Mouse (Mus musculus) right cerebral cortex, postnatal 10 days (tissue): ENCODE results near the gene Nfkbiz.

Experiments
- DNase-seq, 2 experiments: peaks; one replicate each; pipeline ENCODE4 v3.0.0; 2021; ENCODE audit warnings: low spot score in 2 of 2

Gene Nfkbiz

DNA sequence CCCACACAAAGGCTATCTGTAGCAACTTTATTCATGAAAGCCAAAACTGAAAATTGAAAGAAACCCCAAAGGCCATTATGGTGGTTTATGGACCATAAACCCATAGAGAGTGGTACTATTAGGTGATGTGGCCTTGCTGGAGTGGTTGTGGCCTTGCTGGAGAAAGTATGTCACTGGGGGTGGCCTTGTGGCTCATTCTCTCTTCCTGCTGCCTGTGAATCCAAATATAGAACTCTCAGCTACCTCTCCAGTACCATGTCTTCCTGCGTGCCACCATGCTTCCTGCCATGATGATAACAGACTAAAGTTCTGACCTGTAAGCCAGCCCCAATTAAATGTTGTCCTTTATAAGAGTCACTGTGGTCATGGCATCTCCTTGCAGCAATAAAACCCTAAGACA lies 33.9 kb downstream of the Nfkbiz start:
- DNase-seq: no peak

DNA sequence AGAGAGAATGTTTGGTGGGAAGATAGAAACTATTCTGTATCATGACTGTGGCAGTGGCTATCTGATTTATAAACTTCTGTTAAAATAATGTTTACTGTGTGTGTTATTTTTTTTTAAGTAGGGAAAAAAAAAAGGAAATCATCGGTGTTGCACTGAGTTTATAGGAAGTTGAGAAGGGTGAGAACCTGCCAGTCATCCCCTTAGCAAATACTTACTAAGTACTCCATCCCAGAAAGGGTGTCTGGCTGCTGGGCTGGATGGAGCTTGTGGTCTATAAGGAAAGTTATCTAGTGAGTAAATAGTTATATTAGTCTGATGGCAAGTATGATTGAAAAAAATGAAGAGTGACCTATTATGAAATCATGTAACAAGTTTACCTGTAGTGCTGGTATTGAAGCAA lies 37.1 kb downstream of the Nfkbiz start:
- DNase-seq: no peak

DNA sequence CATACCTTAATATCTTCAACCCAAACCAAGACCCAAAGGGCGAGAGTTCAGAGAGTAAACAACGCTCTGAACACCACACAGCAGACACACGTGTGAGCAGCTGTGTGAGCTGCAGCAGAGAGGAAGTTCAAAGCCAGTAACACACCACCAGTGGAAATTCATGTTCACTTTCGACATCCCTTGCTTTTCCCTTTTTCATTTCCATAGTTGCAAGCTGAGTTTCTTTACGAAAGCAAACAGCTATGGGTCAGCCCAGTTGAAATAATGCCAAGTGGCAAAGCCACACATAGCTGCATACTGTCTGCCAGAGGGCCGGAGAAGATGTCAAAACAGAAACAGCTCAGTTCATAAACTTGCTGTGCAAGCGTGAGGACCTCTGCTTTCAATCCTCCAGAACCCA lies 39.9 kb downstream of the Nfkbiz start:
- no peak for DNase-seq

DNA sequence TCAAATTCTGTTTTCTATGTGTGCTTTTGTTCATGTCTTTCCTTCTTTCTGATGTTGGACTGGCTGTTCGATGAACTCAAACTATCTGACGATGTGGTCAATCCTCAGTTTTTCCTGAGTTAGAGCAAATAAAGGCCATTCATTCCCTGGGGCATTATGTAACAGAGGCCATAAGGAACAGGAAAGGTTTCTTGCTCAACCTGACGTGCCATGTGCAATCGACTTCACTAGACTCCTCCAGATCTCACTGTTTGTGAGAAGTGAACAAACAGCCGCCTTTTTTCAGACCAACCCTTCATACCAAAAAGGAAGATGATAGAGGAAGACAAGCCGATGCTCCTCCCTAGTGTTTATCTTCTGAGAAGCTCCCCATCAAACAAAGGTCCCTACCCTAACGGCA lies 48.4 kb downstream of the Nfkbiz start:
- DNase-seq: no peak

DNA sequence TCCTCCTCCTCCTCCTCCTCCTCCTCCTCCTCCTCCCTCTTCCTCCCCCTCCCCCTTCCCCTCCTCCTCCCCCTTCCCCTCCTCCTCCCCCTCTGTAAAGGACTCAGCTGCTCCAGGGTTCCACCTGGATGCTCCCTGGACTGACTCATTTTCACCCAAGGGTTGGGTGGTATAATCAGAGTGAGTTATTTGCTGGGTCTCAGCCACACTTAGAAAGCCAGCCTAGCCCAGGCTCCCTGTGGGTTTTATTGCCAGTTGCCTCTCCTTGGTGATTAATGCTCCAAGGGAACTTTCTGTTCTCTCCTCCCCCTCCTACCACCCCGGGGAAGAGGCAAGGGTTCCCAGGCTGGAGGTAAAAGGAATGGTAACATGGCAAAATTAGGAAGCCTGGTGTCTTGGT lies 49.4 kb downstream of the Nfkbiz start:
- no peak for DNase-seq

DNA sequence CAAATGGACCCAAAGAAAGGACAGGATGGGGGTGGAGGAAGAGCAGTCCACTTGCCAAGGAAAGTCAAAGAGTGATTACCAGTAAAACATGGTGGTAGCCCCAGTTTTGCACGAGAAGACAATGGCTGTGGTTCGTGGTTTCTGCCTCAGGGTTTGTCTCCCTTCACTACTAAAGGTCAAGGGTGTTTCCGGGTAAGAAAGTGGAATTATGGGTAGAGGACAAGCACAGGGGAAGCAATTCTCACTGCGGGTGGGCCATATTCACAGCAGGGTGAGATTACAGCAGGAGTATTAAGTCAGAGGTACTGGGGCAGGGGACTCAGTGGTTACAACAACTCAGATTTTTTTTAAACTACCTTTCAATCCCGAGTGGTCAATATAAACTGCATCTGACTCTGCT lies 50.0 kb downstream of the Nfkbiz start:
- DNase-seq: no peak

DNA sequence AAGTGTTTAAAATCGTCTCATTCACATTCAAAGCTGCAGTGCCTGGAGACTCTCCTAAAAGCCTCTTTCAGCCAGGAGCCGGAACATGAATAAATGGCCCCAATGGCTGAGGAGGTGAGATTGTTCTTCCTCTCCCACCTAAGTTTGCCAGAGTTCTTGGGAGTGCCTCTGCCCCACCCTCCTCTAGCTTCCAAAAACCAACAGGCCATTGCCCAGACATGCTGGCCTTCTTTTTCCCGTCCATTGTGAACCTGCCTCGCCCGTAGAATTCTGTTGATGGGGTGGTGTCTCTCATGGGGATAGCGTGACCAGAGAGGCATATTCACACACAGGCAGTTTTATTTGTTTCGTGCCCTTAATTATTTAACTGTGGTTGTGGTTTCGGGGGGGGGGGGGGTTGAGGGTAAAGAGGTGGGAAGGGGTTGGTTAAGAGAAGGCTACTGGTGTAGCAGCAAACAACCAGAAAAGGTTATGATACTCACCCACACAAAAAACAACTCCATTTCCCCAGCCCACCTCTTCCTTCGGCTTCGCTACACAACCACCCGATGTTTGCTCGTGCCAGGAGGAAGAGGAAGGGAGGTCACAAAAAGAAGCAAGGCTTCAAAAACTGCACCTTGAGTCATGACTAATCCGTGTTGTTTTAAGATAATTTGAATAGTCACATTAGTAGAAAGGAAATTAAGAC lies 51.2 kb downstream of the Nfkbiz start:
- DNase-seq: no peak

DNA sequence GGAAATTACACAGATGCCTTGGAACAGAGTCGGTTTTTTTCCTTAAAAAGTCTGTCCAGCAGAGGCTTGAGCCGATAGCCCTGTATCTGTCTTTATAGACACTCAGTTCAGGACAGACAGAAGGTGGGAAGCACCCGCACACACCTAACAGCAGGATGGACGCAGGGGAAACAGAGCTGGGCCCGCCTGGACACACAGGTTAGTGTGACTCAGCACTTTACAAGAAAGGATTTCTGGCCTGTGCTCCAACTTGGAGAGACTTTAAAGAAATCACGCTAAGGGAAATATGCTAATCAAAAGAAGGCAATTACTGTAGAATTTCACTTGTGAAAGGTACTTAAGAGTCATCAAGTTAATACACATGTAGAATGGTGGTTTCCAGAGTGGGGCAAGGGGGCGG lies 54.3 kb downstream of the Nfkbiz start:
- DNase-seq: no peak

DNA sequence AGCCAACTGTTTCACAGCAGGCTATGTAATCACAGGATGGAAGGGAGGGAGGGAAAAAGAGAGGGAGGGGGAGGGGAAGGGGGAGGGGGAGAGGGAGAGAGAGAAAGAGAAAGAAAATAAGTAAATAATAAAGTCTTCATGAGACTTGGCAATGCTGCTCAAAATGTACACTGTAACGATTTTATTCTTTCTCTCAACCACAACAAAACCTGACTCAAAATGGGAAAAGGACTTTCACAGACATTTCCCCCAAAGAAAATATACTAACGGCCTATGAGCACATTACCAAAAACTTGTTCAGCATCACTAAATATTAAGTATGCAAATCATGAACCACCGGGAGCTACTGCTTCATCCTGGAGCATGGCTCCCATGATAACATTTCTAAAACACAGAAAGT lies 54.8 kb downstream of the Nfkbiz start:
- no peak for DNase-seq

DNA sequence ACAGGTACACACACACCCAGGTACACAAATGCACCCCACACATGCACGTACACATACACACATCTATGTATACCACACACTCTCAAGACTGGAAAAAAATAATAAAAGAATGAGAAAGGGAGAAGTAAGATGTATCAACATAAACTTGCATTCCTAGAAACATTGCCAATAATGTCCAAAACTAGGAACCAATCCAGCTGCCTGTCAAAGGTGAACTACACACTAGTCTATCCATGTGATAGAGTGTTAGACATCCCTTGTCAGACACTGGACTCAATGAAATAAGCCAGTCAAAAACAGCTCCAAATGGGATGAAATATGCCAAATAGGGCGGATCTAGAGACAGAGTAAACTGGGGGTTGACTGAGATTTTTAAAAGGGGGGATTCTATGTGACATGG lies 55.8 kb downstream of the Nfkbiz start:
- no peak for DNase-seq

DNA sequence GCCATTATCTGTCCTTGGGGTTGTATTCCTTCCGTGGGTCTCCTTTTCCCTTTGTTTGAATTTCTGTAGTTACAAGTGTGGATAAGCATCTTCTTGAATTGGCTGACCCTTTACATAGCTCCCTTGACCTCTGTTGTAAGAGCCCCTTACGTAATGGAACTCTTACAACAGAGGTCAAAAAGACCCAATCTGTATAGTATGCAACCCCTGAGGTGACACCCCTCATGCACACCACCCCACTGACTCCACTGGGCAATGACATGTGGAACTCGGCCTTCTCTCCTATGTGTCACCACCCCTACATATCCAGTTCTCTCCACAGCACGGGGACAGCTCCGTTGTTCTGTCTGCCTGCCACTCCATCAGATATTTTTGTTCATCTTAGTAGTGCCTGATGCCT lies 56.9 kb downstream of the Nfkbiz start:
- DNase-seq: no peak

DNA sequence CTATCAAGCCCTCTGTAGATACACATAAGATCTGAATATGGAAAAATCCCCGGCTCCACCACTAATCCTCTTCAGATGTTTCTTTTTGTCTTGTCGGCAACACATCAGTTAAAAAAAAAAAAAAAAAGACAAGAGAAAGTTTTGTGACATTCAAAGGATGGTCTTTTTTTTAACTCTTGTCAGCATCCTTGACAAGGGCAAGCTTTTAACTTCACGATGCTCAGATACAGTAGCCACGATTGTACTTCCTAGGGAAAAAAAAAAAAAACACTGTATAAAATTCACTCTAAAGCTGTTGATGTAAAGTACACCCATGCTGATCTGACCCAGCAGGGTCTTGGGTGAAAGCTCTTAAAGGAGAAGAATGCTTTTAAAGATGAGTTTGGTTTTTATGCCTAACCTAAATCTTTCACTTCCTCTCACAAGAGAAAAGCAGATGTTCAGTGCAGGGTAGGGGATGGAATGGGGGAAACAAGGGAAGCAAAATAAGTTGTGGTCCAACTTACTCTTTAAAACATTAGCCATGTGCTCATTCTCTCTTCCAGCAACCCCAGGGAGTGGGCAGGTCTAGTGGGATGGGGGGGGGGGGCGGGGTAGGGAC lies 57.6 kb downstream of the Nfkbiz start:
- no peak for DNase-seq

DNA sequence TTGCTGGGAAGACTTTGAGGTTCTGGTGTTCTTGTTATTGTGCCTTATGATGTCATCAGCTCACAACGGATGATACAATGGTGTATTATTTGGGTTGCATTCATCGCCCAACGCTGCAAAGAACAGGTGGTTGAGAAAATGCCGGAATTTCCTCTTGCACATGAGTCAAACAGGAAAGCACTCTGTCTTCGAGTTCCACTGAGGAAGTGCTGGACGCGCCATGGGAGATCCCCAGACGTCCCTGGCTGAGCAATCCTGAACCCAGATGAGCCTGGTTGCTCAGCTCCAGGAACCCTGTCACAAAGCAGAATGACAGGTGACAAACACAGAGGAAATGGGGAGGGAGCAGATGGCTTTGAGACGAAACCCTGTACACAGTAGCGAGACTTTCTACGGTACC lies 62.4 kb downstream of the Nfkbiz start:
- DNase-seq: no peak

DNA sequence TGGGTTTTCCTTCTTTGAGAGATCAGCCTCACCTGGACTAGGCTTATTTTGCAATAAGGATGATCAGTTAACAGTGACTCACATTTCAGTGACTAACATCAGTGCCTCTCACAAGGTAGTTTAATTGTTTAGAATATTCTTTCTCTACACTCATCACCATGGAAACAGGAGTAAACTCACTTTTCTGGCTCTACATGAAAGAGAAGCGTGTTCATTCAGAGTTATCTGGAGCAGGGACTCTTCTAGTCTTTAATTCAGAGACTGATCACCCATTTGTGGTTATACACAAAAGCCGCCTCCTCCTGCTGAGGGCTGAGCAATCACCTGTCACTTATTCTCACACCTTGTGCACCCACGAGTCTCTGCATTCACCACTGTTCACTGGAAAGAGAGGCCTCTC lies 68.5 kb downstream of the Nfkbiz start:
- no peak for DNase-seq
